Mouse (Mus musculus) layer of hippocampus, adult 9-11 months (tissue): ENCODE measurements around the gene Ryr1.
A peak's percentile ranks its signal among the peaks of the same experiment; 100 is the strongest.
"Not testable (repeated sequence)": the region's sequence is repeated elsewhere in the genome, so short reads cannot be mapped to it uniquely, and the experiment has no call there.

Experiments used
- DNase-seq: peaks from one replicate; pipeline ENCODE4 v3.0.0; 2022

Ryr1 gene

DNA sequence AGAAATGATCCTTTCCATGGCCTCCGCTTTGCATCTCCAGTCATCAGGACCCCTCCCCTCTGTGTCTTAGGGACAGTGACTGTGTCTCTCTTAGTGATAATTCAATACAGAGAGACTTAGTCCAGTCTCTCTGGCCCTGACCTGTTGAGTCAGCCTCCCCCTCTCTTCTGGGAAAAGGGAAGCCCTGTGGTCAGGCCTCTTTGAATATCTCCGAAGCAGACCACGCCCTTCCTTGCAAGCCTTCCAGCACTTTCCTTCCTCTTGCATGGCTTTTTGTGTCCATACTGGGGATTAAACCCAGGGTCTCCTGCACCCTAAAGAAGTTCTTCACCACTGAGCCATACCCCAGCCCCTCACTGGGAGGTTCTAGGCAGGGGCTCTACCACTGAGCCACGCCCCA, 19.0 kb upstream of the Ryr1 start:
- DNase-seq: no peak

DNA sequence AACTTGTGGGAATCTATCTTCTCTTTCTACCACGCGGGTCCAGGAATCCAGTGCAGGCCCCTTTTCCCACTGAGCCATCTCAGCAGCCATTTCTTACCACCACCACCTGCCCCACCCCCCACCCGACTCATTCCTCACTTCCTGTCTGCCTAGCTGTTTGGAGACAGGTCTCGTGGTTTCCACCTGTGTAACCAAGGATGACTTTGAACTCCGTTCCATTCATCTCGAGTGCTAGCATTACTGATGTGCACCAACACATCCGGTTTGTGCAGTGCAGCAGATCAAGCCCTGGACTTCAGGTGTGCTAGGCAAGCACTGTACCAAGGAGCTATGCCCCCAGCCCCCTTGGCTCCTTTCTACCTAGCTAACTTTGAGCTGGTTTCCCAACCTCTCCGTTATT, 16.4 kb upstream of the Ryr1 start:
- no peak for DNase-seq

DNA sequence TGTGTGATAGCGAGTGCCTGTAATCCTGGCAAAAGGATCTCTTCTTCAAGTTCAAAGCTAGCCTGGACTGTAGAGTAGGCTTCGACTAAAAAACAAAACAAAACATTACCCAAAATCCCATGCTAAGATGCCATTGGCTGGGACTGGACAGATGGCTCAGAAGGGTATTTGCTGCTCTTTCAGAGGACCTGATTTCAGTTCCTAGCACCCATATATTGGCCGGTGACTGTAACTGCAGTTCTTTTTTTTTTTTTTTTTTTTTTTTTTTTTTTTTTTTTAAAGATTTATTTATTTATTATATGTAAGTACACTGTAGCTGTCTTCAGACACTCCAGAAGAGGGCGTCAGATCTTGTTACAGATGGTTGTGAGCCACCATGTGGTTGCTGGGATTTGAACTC, 14.3 kb upstream of the Ryr1 start:
- DNase-seq: not testable (repeated sequence)

DNA sequence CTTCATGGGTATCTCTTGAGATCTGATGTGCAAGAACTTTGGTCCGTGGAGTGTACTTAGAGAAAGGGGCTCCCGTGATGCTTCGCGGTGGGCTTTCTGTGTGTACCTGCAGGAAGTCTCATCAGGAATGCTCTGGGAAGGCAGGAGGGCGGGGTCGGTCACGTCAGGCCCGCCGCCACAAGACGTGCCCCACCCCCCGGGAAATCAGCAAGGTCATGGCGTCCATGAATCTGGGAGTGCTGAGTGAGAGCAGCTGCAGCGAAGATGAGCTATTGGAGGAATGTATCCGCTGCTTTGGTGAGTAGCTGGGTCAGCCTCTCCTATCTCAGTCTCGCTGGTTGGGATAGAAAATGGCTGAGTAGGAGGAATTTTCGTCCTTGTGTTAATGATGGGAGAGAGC, 12.4 kb upstream of the Ryr1 start:
- DNase-seq: no peak

DNA sequence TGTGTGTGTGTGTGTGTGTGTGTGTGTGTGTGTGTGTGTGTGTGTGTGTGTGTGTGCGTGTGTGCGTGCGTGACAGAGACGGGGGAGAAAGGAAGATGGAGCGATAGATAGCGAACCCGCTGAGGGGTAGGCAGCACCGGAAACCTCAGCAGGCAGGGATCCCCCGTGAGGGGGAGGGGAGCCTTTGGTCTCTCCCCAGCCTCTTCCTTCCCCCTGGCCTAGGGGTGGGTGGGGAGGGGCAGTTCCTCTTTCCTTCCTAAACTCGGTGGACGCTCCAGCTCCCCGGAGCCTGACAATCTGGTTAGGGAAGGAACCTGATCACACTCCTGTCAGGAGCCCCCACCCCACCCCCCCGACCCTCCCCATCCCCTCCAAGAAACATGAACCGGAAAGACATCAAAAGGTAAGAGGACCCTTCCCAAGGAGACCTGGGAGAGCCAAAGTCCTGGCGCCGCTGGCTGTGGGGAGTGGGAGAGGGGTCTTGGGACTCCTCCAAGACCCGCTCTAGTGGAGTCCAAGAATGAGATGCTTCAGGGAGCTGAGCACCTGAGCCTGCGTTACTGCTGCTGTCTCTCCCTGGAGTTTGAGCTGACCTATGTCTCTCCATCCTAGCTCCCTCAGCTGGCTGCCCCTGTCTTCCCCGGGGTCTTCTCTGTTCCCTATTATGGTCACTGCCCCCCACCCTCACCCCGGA, 9.9 kb upstream of the Ryr1 start, which contains the start of gene Rasgrp4:
TSS of gene Rasgrp4 (plus strand) at position 159 of the 694 bp plus-strand sequence.
- no peak for DNase-seq

DNA sequence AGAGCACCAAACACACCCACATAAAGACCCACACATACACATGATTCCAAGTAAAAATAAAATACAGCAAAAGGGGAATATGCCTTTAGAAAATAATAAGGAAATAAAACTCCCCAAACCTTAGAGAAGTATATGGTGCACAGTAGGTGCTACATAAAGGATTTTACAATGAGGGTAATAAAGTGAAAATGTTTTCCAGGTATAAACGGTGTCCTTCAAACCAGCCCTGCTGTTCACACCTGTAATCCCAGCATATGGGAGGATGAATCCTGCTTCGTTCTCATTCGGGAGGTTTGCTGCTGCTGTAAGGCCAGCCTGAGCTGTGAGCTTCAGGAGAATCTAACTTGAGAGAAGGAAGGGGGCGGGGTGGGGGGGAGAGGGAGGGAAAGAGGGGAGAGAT, 9.3 kb upstream of the Ryr1 start:
- no peak for DNase-seq

DNA sequence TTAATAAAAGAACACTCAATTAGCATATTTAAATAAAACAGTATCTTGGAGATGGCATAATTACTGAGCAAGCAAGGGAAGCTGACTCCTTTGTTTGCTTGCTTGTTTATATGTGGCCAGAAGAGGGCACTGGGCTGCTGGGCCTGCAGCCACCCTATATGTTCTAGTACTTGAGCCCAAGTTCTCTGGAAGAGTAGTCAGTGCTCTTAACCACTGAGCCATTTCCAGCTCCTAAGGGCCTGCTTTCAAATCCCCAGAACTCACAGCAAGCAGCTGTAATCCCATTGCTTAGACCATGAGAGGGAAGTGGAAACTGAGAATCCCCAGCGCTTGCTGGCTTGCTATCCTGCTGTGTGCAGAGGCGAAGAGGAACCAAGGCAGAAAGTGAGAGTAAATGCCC, 3.7 kb upstream of the Ryr1 start:
- no peak for DNase-seq

DNA sequence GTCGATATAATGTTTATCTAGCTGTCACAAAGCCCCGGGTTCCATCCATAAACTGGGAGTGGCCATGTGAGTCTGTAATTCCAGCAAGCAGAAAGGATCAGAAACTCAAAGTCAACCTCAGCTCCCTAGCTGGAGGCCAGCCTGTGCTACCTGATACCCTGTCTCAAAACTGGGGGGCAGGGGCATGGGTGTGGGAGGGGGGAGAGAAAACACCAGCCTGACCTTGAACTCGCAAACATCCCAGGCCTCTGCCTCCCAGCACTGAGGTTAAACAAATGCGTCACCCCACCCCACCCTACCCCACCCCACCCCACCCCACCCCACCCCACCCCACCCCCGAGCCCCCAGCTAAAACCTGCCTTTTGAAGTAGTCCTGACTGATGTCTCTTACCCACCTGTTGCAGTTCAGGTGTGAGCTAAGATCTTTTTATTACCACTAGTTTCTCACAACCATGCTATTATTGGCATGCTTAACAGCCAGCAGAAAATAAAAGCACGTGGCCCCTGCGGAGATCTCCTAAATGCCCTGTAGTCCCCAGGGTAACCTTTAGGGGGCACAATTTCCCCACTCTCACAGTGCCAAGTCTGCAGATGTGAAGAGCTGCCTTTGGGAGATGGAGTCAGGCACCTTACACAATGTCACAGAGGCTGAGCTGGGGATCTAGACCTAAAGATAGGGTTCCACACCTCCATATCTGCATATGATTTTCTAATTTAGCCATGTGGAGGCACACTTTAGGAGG, 1.4 kb upstream of the Ryr1 start:
- DNase-seq: no peak

DNA sequence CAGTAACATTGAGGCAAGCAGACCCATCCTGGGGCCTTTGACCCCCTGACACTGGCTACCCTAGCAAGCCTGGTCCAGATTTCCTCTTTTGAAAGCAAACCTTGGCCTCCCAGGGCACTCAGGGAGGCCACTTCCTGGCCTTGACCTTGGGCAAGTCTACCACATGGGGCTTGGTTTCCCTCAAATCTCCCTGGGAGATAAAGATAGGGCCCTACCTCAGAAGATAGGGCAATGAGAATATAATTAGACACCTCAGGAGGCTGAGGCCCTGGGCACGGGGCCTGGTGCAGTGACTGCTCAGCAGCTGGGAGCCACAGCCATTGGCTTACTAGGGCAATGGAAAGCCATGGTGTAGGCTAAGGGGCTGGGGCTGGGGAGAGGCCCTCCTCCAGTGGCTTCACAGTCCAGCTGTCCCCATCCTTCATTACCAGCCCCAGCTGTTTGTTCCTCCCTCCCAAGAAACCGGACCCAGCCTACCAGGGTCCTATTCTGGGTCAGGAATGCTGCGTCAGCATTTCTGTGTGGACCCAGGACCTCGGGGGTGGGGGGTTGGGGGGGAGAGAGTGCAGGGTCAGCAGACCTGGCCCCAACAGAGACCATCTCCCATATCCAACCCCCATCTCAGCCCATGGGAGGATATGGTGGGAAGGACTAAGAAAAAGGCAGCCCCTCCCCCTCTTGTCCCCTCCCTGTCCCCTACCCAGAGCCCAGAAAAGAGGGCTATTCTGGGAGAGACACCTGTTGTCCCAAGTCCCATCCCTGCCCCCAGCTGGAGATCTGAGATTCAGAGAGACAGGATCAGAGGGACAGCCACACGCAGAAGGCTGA, 1.2 kb downstream of the Ryr1 start:
- no peak for DNase-seq

DNA sequence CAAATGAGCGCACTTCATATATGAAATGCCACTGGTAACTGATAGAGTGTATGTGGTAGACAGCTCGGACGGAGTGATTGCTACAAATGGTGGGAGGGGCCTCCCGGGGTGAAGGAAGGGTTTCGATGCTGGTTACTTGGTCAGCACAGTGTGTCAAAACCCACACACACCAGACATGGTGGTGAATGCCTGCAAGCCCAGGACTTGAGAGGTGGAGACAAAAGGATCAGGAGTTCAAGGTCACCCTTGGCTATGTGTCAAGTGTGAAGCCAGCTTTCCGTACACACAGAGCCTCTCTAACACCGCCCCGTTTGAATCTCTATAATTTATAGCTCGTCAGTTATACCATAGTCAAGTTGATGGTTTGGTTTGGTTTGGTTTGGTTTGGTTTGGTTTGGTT, 2.2 kb downstream of the Ryr1 start:
- no peak for DNase-seq

DNA sequence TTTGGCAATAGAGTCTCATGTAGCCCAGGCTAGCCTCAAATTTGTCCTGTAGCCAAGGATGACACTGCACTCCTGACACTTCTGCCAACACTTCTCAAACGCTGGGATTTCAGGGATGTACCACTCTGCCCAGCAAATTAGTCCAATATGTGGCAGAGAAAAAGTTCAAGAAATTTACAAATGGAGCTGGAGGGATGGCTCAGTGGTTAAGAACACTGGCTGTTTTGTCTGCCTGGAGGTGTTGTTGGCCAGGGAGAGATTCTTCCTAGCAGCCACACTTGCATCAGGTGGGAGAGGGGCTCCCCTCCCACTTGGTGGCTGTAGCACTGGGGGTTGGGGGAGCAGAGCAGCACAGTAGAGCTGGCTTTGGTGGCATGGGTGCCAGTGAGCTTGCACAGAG, 5.5 kb downstream of the Ryr1 start:
- DNase-seq: no peak

DNA sequence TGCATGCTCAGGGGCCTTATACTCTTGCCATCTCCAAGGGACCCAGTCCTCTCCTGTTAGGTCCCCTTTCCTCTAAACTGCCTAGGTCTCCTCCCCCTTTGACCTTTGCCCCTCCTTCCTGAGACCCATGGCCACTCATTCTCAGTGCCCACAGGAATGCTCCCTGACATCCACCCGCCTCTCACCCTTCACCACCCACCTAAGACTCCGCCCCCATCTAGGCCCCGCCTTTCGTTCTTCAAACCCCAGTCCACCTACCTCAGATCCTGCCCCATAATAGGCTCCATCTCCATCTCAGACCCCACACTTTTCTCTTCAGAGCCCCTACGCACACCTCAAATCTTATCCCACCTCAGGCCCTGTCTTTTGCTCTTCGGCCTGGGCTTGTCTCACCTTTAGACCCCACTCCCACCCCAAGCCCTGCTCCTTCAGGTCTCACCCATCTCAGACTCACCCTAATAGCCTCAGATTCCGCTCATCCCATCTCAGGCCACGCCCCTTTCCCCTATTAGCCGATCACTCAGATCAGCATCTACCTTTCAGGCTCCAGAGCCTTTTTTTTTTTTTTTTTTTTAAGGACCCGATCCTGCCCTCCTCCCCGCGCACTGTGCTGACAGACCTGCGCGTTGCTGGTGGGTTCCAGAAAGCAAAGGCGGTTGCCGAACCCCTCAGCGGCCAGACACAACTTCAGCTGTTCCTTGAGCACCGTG, 6.7 kb downstream of the Ryr1 start:
- no peak for DNase-seq

DNA sequence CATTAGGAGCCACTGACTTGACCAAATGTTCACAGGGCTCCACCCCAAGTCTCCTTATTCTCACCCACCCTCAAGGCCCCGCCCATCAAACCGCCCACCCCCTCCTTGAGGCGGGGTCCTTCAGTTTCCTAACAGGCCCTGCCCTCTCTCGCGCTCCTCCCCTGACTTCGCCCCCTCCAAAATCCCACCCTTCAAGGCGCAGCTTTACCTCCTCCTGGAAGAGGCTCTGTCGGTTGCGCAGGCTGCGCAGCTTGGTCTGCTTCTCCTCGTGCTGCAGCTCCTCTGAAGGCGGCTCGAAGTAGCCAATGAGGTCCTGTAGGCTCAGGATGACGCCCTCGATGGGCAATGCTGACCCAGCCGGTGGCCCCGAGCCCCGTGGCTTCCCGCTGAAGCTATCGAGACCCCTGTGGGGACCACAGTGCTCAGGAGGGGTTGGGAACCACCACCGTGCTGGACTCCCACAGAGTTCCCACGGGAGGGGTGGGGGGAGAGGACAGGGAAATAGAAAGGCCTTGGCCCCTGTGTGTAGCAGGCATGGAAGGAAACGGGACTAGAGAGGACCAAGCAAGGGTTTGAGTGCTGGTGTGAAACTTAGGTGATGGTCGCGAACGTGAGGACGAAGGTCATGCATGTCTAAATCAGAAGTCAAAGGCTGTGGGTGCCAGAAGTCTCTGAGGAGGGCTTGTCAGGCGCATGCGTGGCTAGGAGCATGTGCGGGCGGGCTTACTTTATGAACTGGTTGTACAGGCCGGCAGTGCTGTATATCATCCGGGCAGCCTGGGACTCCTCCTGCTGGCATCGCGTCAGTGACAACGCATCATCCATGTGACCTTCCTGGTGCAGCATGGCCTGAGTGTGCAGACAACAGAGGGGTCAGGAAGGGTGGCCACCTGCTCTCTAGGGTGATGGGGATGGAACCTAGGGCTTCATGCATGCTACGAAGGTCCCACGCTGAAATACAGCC, 15.7 kb downstream of the Ryr1 start:
- peak; percentile 18 for DNase-seq

DNA sequence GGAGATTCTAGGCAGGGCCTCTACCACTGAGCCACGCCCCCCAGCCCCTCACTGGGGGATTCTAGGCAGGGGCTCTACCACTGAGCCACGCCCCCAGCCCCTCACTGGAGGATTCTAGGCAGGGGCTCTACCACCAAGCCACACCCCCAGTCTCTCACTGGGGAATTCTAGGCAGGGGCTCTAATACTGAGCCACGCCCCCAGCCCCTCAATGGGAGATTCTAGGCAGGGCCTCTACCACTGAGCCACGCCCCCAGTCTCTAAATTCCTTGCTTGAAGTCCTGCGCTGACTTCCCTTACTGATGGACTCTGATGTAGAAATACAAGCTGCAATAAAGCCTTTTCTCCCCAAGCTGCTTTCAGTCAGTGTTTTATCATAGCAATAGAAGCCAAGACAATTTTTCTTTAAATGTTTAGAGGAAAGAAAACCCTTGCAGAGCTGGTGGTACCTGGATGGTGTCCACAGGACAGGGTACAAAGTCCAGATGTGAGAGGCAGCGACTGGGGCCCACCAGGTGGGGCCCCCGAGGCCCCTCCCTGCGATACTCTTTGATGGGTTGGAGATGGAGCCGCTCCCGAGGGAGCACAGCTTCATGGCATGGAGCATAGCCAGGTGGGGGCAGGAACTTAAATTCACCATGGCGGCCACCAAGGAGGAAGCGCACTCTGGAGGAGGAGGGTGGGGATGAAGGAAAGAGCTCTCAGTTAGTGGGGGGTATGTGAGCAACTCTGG, 23.5 kb downstream of the Ryr1 start:
- DNase-seq: no peak

DNA sequence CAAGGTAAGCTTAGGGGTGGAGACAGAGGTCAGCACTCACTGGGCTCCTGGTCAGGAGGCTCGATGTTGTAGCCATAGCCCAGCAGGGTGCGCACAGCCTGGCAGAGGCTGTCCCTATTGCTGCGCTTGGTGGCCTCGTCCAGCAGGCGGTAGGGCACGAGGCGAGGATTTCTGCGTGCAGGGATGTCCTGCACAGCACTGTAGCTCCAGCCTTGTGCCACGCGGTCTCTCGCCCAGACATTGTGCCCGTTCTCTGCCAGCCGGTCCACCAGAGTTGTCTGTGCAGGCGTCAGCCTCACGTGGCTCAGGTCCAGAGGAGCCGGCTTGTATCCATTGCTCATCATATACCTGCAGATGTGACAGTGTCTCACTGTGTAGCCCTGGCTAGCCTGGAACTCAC, 27.8 kb downstream of the Ryr1 start:
- no peak for DNase-seq

DNA sequence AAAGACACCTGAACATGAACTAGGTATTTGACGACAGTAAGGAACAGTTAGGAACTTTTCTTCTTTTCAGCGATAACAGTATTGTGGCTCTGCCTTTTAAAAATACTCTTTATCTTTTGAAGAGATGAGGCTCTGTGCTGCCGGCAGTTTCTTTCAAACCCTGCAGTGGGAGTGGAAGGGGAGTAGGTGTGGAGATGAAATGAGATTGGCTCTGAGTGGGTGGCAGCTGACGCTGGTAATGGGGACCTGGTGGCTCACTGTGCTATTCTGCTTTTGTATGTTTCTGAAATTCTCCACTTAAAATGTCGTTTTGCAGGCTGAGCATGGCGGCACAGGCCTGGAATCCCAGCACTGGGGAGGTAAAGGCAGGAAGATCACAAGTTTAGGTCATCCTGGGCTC, 36.2 kb downstream of the Ryr1 start:
- DNase-seq: peak; percentile 36

DNA sequence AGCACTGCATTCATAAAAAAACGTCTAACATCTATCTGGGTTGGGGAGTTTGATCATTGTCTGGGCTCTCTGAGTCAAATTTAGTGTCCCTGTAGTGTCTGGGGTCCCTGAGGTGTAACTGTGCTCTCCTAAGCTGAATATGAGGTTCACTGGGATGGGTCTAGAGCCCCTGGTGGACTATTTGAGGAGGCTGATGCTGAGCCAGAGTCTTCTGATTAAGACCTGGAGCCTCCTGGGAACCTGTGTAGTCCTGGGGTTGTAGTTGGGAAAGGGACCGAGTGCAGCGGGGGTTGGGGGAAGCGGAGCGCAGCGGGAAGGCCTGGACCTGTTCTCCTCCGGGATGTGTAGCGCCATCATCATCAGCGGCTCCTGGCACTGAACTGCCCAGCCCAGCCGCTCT, 38.1 kb downstream of the Ryr1 start:
- no peak for DNase-seq

DNA sequence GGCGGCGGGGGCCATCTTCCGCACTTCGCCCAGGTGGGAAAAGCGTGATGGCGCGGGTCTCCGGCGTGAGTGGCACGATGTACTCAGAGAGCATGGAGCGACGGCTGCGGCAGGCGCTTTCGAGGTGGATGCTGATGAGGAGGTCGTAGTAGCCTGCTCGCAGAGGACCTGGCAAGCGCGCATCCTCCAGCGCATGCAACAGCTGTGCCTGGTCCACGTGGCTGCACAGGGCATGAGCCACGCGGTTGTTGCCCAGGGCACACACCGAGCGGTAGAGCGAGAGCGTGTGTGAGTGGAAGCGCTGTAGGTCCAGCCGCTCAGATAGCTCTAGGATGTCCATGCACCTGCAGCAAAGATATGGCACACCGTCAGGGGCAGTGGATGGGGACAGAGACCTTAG, 39.0 kb downstream of the Ryr1 start:
- DNase-seq: no peak

DNA sequence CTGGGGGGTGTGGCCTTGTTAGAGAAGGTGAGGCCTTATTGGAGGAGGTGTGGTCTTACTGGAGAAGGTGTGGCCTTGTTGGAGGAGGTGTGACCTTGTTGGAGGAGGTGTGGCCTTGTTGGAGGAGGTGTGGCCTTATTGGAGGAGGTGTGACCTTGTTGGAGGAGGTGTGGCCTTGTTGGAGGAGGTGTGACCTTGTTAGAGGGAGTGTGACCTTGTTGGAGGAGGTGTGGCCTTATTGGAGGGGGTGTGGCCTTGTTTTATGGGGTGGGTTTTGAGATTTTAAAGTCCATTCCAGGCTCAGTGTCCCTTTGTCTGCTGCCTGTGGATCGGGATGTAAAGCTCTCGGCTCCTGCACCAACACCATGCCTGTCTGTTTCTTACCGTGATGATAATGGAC, 40.6 kb downstream of the Ryr1 start:
- no peak for DNase-seq

DNA sequence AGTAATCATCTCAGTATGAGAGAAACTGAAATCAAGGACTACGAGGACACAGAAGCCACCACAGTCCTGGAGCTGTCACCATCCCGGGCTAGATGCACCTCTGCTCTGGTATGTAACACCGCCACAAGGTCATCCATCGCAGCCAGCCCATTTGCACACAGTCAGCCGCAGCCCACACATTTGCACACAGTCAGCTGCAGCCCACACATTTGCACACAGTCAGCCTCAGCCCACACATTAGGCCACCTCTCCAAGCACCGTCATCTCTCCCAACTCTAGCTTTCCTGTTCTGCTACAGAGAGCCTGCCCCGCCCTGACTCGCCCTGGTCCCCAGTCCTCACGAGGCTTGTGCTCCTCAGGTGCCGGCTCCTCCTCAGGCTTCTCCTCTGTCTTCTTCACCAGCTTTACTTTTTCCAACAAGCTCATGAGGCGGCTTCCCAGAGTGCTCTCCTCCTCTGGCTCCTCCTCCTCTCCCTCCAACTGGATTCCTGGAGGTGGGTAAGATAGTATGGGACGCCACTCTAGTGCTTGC, 45.5 kb downstream of the Ryr1 start:
- DNase-seq: no peak

DNA sequence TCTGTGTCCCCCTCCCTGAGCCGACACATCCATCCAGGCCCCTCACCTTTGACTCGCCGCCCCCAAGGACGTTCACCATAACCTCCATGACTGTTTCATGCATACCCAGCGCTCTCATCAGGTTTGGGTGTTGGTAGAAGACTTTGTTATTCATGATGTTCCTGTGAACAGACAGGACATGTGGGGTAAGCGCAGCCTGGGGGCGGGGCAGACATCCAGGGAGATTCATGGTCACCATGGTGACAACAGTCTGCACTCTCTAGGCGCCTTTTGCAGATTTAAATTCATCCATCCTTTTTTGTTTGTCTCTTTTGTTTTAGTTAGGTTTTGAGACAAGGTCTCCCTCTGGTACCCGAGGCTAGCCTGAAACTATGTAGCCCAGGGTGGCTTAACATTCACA, 48.0 kb downstream of the Ryr1 start:
- DNase-seq: peak; percentile 79
